Mouse (Mus musculus): Measurements from ENCODE around the gene Agfg2. TPM values are rescaled to one million over a fixed set of nuclear protein-coding genes. Genes with fewer than 3 reads are reported as not detected.

The Agfg2 gene
- polyA plus RNA-seq, 1 experiment, result 16.5 TPM

GRCm38 (mm10) chr5:137673015-137673414 lies 11.5 kb downstream of the Agfg2 start:
- Histone ChIP-seq H3K4me1 (ENCODE audit: control insufficient read depth, insufficient read depth, insufficient read length) (peaks cover 7% of the 10 kb centered on the region), H3K4me3 (ENCODE audit: extremely low read depth, insufficient read depth, insufficient read length) (no peak overlapping the region), H3K36me3 (ENCODE audit: control insufficient read depth, insufficient read depth, low read length) (no peaks in the 10 kb centered on the region), H3K27ac (ENCODE audit: insufficient read depth, low read length) (peak overlapping the region; percentile 28; the same call in 1 of the 2 replicates), H3K27me3 (ENCODE audit: control insufficient read depth, insufficient read depth, low read length) (no peaks in the 10 kb centered on the region)
- WGBS, result 88% methylated on average over 6 of the region's 6 CpGs
- TF ChIP-seq POLR2A (IDR thresholded peaks at IDR 0.05; ENCODE audit: low read depth, low read length) (no peak), CTCF (IDR thresholded peaks at IDR 0.05; ENCODE audit: extremely low read depth, insufficient read depth, insufficient read length, insufficient replicate concordance) (no peak)
- DNase-seq (ENCODE audit: low read depth in 1 of 2, low spot score in 2 of 2), result no peak

- peak overlapping the region; percentile 28; the same call in 1 of the 2 replicates for H3K27ac ChIP-seq (ENCODE audit: insufficient read depth, low read length)
- H3K4me3 ChIP-seq (ENCODE audit: extremely low read depth, insufficient read depth, insufficient read length), result no peak overlapping the region
- peaks cover 7% of the 10 kb centered on the region for H3K4me1 ChIP-seq (ENCODE audit: control insufficient read depth, insufficient read depth, insufficient read length)
- DNase-seq (ENCODE audit: low read depth in 1 of 2, low spot score in 2 of 2), result no peak
- H3K36me3 ChIP-seq (ENCODE audit: control insufficient read depth, insufficient read depth, low read length), result no peaks in the 10 kb centered on the region
- 84% methylated on average over 5 of the region's 5 CpGs for WGBS
- TF ChIP-seq POLR2A (IDR thresholded peaks at IDR 0.05; ENCODE audit: low read depth, low read length), result no peak
- no peak for TF ChIP-seq CTCF (IDR thresholded peaks at IDR 0.05; ENCODE audit: extremely low read depth, insufficient read depth, insufficient read length, insufficient replicate concordance)
- H3K27me3 ChIP-seq (ENCODE audit: control insufficient read depth, insufficient read depth, low read length), result no peaks in the 10 kb centered on the region
Observed at GRCm38 (mm10) chr5:137672361-137672760, 12.2 kb downstream of the Agfg2 start.

- peak overlapping the region; percentile 17 for H3K27ac ChIP-seq (ENCODE audit: insufficient read depth, low read length)
- no peak overlapping the region for H3K4me3 ChIP-seq (ENCODE audit: extremely low read depth, insufficient read depth, insufficient read length)
- no peak for DNase-seq (ENCODE audit: low read depth in 1 of 2, low spot score in 2 of 2)
- H3K36me3 ChIP-seq (ENCODE audit: control insufficient read depth, insufficient read depth, low read length), result peaks cover 3% of the 10 kb centered on the region
- WGBS, result 17% methylated on average over 9 of the region's 9 CpGs
- no peaks in the 10 kb centered on the region for H3K27me3 ChIP-seq (ENCODE audit: control insufficient read depth, insufficient read depth, low read length)
- no peak for TF ChIP-seq POLR2A (IDR thresholded peaks at IDR 0.05; ENCODE audit: low read depth, low read length)
- no peak for TF ChIP-seq CTCF (IDR thresholded peaks at IDR 0.05; ENCODE audit: extremely low read depth, insufficient read depth, insufficient read length, insufficient replicate concordance)
- peaks cover 7% of the 10 kb centered on the region for H3K4me1 ChIP-seq (ENCODE audit: control insufficient read depth, insufficient read depth, insufficient read length)
Observed at GRCm38 (mm10) chr5:137671443-137672240, 12.9 kb downstream of the Agfg2 start.

DNA sequence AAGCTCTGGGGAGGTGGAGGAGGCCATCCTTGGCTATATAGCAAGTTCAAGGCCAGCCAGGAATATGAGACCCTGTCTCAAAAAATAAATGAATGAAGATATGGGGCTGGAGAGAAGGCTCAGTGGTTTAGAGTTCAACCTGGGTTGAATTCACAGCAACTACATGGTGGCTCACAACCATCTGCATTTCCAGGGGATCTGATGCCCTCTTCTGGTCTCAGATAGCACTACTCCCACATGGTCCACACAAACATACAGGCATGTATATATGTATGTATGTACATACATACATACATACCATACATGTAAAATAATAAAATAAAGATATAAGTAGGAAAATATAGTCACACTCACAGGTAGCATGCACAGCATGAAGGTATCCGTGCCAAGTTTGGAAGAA lies 14.3 kb downstream of the Agfg2 start:
- H3K27me3 ChIP-seq (ENCODE audit: control insufficient read depth, insufficient read depth, low read length), result no peaks in the 10 kb centered on the region
- WGBS, result 91% methylated on average over 1 of the region's 1 CpGs
- H3K27ac ChIP-seq (ENCODE audit: insufficient read depth, low read length), result no peak overlapping the region
- no peak overlapping the region for H3K4me3 ChIP-seq (ENCODE audit: extremely low read depth, insufficient read depth, insufficient read length)
- peaks cover 7% of the 10 kb centered on the region for H3K36me3 ChIP-seq (ENCODE audit: control insufficient read depth, insufficient read depth, low read length)
- no peak for DNase-seq (ENCODE audit: low read depth in 1 of 2, low spot score in 2 of 2)
- TF ChIP-seq POLR2A (IDR thresholded peaks at IDR 0.05; ENCODE audit: low read depth, low read length), result no peak
- no peak for TF ChIP-seq CTCF (IDR thresholded peaks at IDR 0.05; ENCODE audit: extremely low read depth, insufficient read depth, insufficient read length, insufficient replicate concordance)
- H3K4me1 ChIP-seq (ENCODE audit: control insufficient read depth, insufficient read depth, insufficient read length), result peaks cover 7% of the 10 kb centered on the region

DNA sequence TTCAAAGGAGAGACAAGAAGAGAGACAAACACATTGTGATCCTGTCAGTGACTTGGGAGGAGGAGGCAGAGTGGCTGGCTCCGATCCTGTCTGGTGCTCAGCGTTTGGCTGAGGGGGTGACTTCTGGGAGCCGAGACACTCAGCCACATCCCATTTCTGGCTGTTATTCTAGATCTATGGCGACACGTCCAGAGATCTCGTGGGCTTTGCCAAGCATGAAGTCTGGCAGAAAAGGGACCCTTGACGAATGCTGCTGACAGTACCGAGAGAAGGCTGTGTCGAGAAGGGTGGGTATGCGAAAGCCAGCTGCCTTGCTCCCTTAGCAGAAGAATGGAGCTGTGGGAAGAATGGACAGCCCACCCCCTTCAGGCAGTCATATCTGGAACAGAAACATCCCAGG lies 15.6 kb downstream of the Agfg2 start:
- WGBS, result 95% methylated on average over 10 of the region's 10 CpGs
- TF ChIP-seq POLR2A (IDR thresholded peaks at IDR 0.05; ENCODE audit: low read depth, low read length), result no peak
- TF ChIP-seq CTCF (IDR thresholded peaks at IDR 0.05; ENCODE audit: extremely low read depth, insufficient read depth, insufficient read length, insufficient replicate concordance), result no peak
- no peak for DNase-seq (ENCODE audit: low read depth in 1 of 2, low spot score in 2 of 2)
- peaks cover 7% of the 10 kb centered on the region for H3K36me3 ChIP-seq (ENCODE audit: control insufficient read depth, insufficient read depth, low read length)
- no peak overlapping the region for H3K27ac ChIP-seq (ENCODE audit: insufficient read depth, low read length)
- no peak overlapping the region for H3K4me3 ChIP-seq (ENCODE audit: extremely low read depth, insufficient read depth, insufficient read length)
- no peaks in the 10 kb centered on the region for H3K27me3 ChIP-seq (ENCODE audit: control insufficient read depth, insufficient read depth, low read length)
- peaks cover 7% of the 10 kb centered on the region for H3K4me1 ChIP-seq (ENCODE audit: control insufficient read depth, insufficient read depth, insufficient read length)

GRCm38 (mm10) chr5:137663057-137663456 lies 21.5 kb downstream of the Agfg2 start:
- peaks cover 20% of the 10 kb centered on the region for H3K36me3 ChIP-seq (ENCODE audit: control insufficient read depth, insufficient read depth, low read length)
- no peak for TF ChIP-seq POLR2A (IDR thresholded peaks at IDR 0.05; ENCODE audit: low read depth, low read length)
- TF ChIP-seq CTCF (IDR thresholded peaks at IDR 0.05; ENCODE audit: extremely low read depth, insufficient read depth, insufficient read length, insufficient replicate concordance), result no peak
- no peaks in the 10 kb centered on the region for H3K27me3 ChIP-seq (ENCODE audit: control insufficient read depth, insufficient read depth, low read length)
- no peaks in the 10 kb centered on the region; the same call in 1 of the 2 replicates for H3K4me1 ChIP-seq (ENCODE audit: control insufficient read depth, insufficient read depth, insufficient read length)
- no peak overlapping the region for H3K4me3 ChIP-seq (ENCODE audit: extremely low read depth, insufficient read depth, insufficient read length)
- DNase-seq (ENCODE audit: low read depth in 1 of 2, low spot score in 2 of 2), result no peak
- WGBS, result 97% methylated on average over 9 of the region's 9 CpGs
- H3K27ac ChIP-seq (ENCODE audit: insufficient read depth, low read length), result no peak overlapping the region
